In genomic region chrX:100777655-100778234, GRCm38 (mm10) we compare ENCODE assay signal across 9 mouse cellular contexts. TPM values are rescaled to one million over a fixed set of nuclear protein-coding genes. Genes with fewer than 3 reads are reported as not detected.
A peak's percentile ranks its signal among the peaks of the same experiment; 100 is the strongest.
DNase-seq lines count a peak whose midpoint lies in the region; ATAC-seq and TF ChIP-seq lines count a peak whose summit lies in the region.
"Had no signal": no experiment of that assay in that cellular context is flagged by ENCODE, and none has a peak within 500 bp of the region (broad histone marks: within the 10 kb centered on the region; RNA-seq: fewer than 3 reads in every experiment).

No protein-coding gene starts in this region.

- H3K27ac ChIP-seq in lung, embryonic 16.5 days (ENCODE audit: low read length) = peak overlapping the region; percentile 73
- H3K27ac ChIP-seq in forebrain, embryonic 11.5 days (ENCODE audit: low read depth, low read length) = peak overlapping the region; percentile 86
- peak overlapping the region; percentile 82 for H3K27ac ChIP-seq in limb, embryonic 11.5 days (replicated peaks; ENCODE audit: low read depth, low read length)
- H3K27ac ChIP-seq in olfactory bulb, adult 2 months (ENCODE audit: insufficient read depth, low read depth, low read length) = peak overlapping the region; percentile 51
- H3K27ac ChIP-seq: macrophage had no signal

- no peak for ATAC-seq in lung, embryonic 16.5 days (ENCODE audit: low read depth)
- ATAC-seq in forebrain, embryonic 11.5 days (replicated peaks; ENCODE audit: low FRiP score) = no peak
- no peak for ATAC-seq in limb, embryonic 11.5 days (ENCODE audit: insufficient number of reproducible peaks, low FRiP score, low TSS enrichment, low read depth)

- H3K4me2 ChIP-seq in lung, embryonic 16.5 days (ENCODE audit: low read depth, low read length) = peak overlapping the region; percentile 61
- H3K4me2 ChIP-seq in forebrain, embryonic 11.5 days (ENCODE audit: low read depth, low read length, severe bottlenecking) = peak overlapping the region; percentile 58
- H3K4me2 ChIP-seq in limb, embryonic 11.5 days (ENCODE audit: low read depth, severe bottlenecking) = peak overlapping the region; percentile 55

- H3K4me1 ChIP-seq in lung, embryonic 16.5 days (replicated peaks; ENCODE audit: control insufficient read depth, insufficient read depth, low read length) = 0 out of 2 replicates have a peak, but pooled peaks cover 3% of the 10 kb centered on the region
- H3K4me1 ChIP-seq in forebrain, embryonic 11.5 days (replicated peaks; ENCODE audit: control insufficient read depth, insufficient read depth, low read length) = 0 out of 2 replicates have a peak, but pooled peaks cover 2% of the 10 kb centered on the region
- no peaks in the 10 kb centered on the region for H3K4me1 ChIP-seq in limb, embryonic 11.5 days (ENCODE audit: control insufficient read depth, insufficient read depth, low read length)
- peaks cover 22% of the 10 kb centered on the region for H3K4me1 ChIP-seq in olfactory bulb, adult 2 months (ENCODE audit: control insufficient read depth, insufficient read depth, low read length)

- DNase-seq in lung, postnatal 14 days = no peak
- no peak for DNase-seq in forebrain, embryonic 11.5 days (ENCODE audit: low spot score)
- peak; percentile 38 for DNase-seq in limb, embryonic 11.5 days (ENCODE audit: low spot score)
- DNase-seq in left cerebral cortex, adult 11 months (ENCODE audit: low spot score) = no peak
- no peak for DNase-seq in B cell, adult 2 months
- no peak for DNase-seq in layer of hippocampus, adult 9-11 months

- no peaks in the 10 kb centered on the region for H3K36me3 ChIP-seq in lung, embryonic 16.5 days (ENCODE audit: control insufficient read depth, insufficient read depth, low read length)
- no peaks in the 10 kb centered on the region for H3K36me3 ChIP-seq in forebrain, embryonic 11.5 days (ENCODE audit: control insufficient read depth, insufficient read depth, low read length)
- no peaks in the 10 kb centered on the region for H3K36me3 ChIP-seq in limb, embryonic 11.5 days (ENCODE audit: control insufficient read depth, insufficient read depth, low read length)

- H3K9ac ChIP-seq in lung, embryonic 16.5 days (ENCODE audit: low read length) = peak overlapping the region; percentile 73
- peak overlapping the region; percentile 85 for H3K9ac ChIP-seq in forebrain, embryonic 11.5 days (ENCODE audit: low read length)
- peak overlapping the region; percentile 81 for H3K9ac ChIP-seq in limb, embryonic 11.5 days (ENCODE audit: low read length)

- TF ChIP-seq CTCF in olfactory bulb, adult 2 months (IDR thresholded peaks at IDR 0.05; ENCODE audit: insufficient read depth, low read depth, low read length) = no peak

- H3K4me3 ChIP-seq in lung, embryonic 16.5 days (ENCODE audit: low read length) = peak overlapping the region; percentile 61
- peak overlapping the region; percentile 54 for H3K4me3 ChIP-seq in forebrain, embryonic 11.5 days (ENCODE audit: low read depth, low read length)
- H3K4me3 ChIP-seq in limb, embryonic 11.5 days (ENCODE audit: low read depth, low read length) = peak overlapping the region; percentile 57
- peak overlapping the region; percentile 40 for H3K4me3 ChIP-seq in olfactory bulb, adult 2 months (ENCODE audit: insufficient read depth, low read depth, low read length)

- no peak for TF ChIP-seq POLR2A in olfactory bulb, adult 2 months (IDR thresholded peaks at IDR 0.05; ENCODE audit: insufficient read depth, low read depth, low read length)

- H3K9me3 ChIP-seq in lung, embryonic 16.5 days (ENCODE audit: control insufficient read depth, low read length) = no peaks in the 10 kb centered on the region
- no peaks in the 10 kb centered on the region for H3K9me3 ChIP-seq in forebrain, embryonic 11.5 days (ENCODE audit: control insufficient read depth, low read length)
- no peaks in the 10 kb centered on the region for H3K9me3 ChIP-seq in limb, embryonic 11.5 days (ENCODE audit: control insufficient read depth, low read length)

- 25% methylated on average over 10 of the region's 10 CpGs for WGBS in lung, embryonic 16.5 days
- 21% methylated on average over 10 of the region's 10 CpGs for WGBS in forebrain, embryonic 11.5 days
- WGBS in limb, embryonic 11.5 days = 25% methylated on average over 10 of the region's 10 CpGs
- WGBS in olfactory bulb, adult 2 months = 23% methylated on average over 10 of the region's 10 CpGs

- H3K27me3 ChIP-seq in lung, embryonic 16.5 days (ENCODE audit: control insufficient read depth, insufficient read depth, low read depth, low read length) = no peaks in the 10 kb centered on the region
- no peaks in the 10 kb centered on the region for H3K27me3 ChIP-seq in forebrain, embryonic 11.5 days (ENCODE audit: control insufficient read depth, insufficient read depth, low read length)
- peaks cover 3% of the 10 kb centered on the region; the same call in 1 of the 2 replicates for H3K27me3 ChIP-seq in limb, embryonic 11.5 days (ENCODE audit: control insufficient read depth, insufficient read depth, low read length)

RNA-seq across cellular contexts. Expression of gene Dlg3, which starts 10.2 kb away (rescaled TPM):
- 6.7 and 6.9 TPM in 2 replicates for polyA plus RNA-seq in lung, embryonic 16.5 days (2015; fragmentation: Nextera tagmentation; extraction: Ambion mirVana)
- 7.6 and 9.5 TPM in 2 replicates for polyA plus RNA-seq in forebrain, embryonic 11.5 days (2014; fragmentation: Nextera tagmentation; extraction: Ambion mirVana)
- 6.0 and 11.4 TPM in 2 replicates for polyA plus RNA-seq in limb, embryonic 11.5 days (2014; fragmentation: Nextera tagmentation; extraction: Ambion mirVana)
- 98.9 TPM in 1 of 2 replicates, not detected in the other for polyA plus RNA-seq in olfactory bulb, adult 2 months (2012; ENCODE audit: insufficient read depth, insufficient read length, low replicate concordance, missing spikeins)

RNA-seq across cellular contexts. Expression of gene Gdpd2, which starts 48.1 kb away (rescaled TPM):
- polyA plus RNA-seq in lung, embryonic 16.5 days (2015; fragmentation: Nextera tagmentation; extraction: Ambion mirVana) = 0.49 and 1.2 TPM in 2 replicates
- 6.4 and 6.5 TPM in 2 replicates for polyA plus RNA-seq in forebrain, embryonic 11.5 days (2014; fragmentation: Nextera tagmentation; extraction: Ambion mirVana)
- 1.3 and 1.6 TPM in 2 replicates for polyA plus RNA-seq in limb, embryonic 11.5 days (2014; fragmentation: Nextera tagmentation; extraction: Ambion mirVana)
- not detected in 2 replicates for polyA plus RNA-seq in olfactory bulb, adult 2 months (2012; ENCODE audit: insufficient read depth, insufficient read length, low replicate concordance, missing spikeins)
- polyA plus RNA-seq: macrophage had no signal
